Comparison of ENCODE assay signal across 15 mouse cellular contexts in genomic region chr17:49015368-49015767, GRCm38 (mm10).
"Had no signal": no experiment of that assay in that cellular context is flagged by ENCODE, and none has a peak within 500 bp of the region (broad histone marks: within the 10 kb centered on the region; RNA-seq: fewer than 3 reads in every experiment).

No protein-coding gene starts in this region.

- H3K4me3 ChIP-seq: megakaryocyte, embryonic 14.5 days; midbrain, embryonic 13.5 days; midbrain, embryonic 15.5 days; neural tube, embryonic 12.5 days; stomach, embryonic 15.5 days had no signal

- H3K4me2 ChIP-seq: lung, embryonic 14.5 days; midbrain, embryonic 11.5 days; midbrain, embryonic 13.5 days; midbrain, embryonic 15.5 days; neural tube, embryonic 12.5 days; stomach, embryonic 15.5 days had no signal

- H3K36me3 ChIP-seq: midbrain, embryonic 13.5 days; midbrain, embryonic 15.5 days; neural tube, embryonic 12.5 days; stomach, embryonic 15.5 days had no signal

- H3K27ac ChIP-seq: liver, embryonic 14.5 days; midbrain, embryonic 13.5 days; midbrain, embryonic 15.5 days; neural tube, embryonic 12.5 days; stomach, embryonic 15.5 days; stomach, postnatal 0 days had no signal

- ATAC-seq: midbrain, embryonic 13.5 days; midbrain, embryonic 15.5 days had no signal

- H3K4me1 ChIP-seq: megakaryocyte, embryonic 14.5 days had no signal

- H3K27me3 ChIP-seq: megakaryocyte, embryonic 14.5 days; midbrain, embryonic 13.5 days; midbrain, embryonic 15.5 days; neural tube, embryonic 12.5 days; stomach, embryonic 15.5 days had no signal

- H3K9me3 ChIP-seq: midbrain, embryonic 13.5 days; midbrain, embryonic 15.5 days; neural tube, embryonic 12.5 days; stomach, embryonic 15.5 days had no signal

- H3K9ac ChIP-seq: liver, embryonic 14.5 days; lung, embryonic 14.5 days; midbrain, embryonic 13.5 days; midbrain, embryonic 15.5 days; neural tube, embryonic 12.5 days; stomach, embryonic 15.5 days had no signal

- DNase-seq: lung, adult 18-20 months; lung, embryonic 14.5 days; lung, postnatal 10 days; lung, postnatal 4 days; thymus, adult 2 months; thymus, postnatal 25 days; thymus, postnatal 4 days had no signal
